Mouse (Mus musculus): ENCODE data around the gene Cd9.

The Cd9 gene

DNA sequence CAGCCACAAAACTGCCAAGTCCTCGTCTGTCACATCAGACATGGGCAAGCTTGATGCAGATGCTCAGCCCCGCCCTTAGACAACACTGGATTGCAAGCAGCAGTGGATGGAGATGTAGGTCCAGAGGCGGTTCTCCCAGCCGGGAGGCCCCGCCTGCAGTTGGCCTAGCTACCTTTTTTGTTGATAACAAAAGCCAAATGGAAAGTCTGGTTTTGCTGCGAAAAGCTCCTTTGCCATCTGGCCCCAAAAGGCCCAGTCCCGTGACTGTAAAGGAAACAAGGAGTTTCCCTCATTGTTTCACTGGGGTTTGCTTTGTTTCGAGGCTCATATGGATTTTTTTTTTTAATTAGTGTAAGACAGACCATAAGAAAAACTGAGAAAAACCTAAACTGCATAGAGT is 18.5 kb downstream of the Cd9 start:
- no peak for DNase-seq (ENCODE audit: low spot score)

DNA sequence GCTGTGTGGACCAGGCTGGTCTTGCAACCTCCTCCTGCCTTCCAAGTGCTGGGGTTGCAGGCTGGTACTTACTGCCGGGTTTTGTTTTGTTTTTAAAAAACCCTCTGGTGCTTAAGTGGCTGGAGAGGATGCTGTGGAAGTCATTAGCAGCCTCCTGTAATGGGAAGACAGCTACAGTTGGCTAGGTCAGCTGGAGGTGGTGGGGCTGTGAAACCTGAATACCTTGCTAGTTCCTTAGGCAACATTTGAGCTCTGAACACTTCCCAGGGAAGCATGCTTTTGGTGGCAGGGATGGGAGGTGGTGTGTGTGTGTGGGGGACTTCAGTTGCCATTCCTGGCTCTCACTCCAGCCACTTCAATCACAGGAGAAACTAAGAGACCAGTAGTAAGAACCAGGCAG is 19.4 kb downstream of the Cd9 start:
- no peak for DNase-seq (ENCODE audit: low spot score)

- DNase-seq (ENCODE audit: low spot score): no peak
Observed at GRCm38 (mm10) chr6:125473939-125474338, 20.7 kb downstream of the Cd9 start.

- no peak for DNase-seq (ENCODE audit: low spot score)
Observed at GRCm38 (mm10) chr6:125473321-125473721, 21.3 kb downstream of the Cd9 start.

- no peak for DNase-seq (ENCODE audit: low spot score)
Observed at GRCm38 (mm10) chr6:125471921-125472320, 22.7 kb downstream of the Cd9 start.

GRCm38 (mm10) chr6:125471326-125471725 is 23.3 kb downstream of the Cd9 start:
- no peak for DNase-seq (ENCODE audit: low spot score)

- DNase-seq (ENCODE audit: low spot score): no peak
Observed at GRCm38 (mm10) chr6:125470616-125471015, 24.0 kb downstream of the Cd9 start.

DNA sequence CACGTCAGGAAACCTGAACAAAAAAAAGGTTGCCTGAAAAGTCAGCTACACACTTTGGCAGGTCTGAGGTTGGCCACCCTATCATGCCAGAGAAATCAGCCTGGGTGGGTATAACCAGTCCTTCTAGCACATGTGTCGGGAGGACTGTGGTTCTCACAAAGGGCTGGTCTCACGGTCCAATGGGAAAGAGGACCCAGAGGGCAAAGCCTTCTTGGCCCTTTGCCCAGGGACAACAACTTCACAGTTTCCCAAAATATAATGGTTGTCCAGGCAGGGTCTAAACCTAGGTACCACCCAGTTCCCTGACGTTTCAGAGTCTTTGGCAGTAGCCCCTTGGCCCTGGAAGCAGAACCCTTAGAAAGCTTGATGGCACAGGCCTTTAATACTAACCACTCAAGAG is 25.4 kb downstream of the Cd9 start:
- DNase-seq (ENCODE audit: low spot score): no peak

DNA sequence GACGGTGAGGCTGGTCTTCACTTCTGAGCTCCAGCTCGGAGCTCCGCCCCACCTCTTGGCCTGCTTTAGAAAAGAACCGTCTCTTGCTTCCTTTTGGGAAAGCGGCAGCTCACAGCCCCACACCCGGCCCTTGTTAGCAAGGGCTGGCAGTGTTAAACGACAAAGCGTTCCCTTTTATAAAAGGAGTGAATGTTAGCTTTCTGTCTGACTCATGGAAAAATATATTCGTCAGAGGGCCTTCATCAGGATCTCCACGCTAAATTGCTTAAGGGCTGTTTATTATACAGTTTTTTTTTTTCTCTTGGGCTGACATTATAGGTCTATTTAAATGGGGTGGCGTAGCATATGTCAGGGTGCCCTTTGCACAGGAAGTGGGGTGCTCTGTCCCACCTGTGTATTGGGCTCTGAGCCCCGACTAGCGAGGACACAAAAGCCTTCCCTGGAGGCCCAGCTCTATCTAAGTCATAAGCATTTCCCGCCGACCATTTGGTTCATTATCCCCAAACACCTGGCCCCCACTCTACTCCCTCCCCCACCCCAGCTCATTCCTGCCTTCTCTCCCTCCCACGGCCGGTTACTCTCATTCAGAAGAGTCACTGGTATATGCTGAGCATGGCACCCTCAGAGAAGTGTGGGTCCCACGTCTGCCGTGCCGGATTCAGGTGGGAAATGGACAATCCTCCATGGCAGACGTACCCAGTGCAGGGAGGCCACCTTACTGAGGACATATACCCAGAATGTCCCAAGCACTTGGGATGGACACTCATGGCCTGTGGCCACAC is 26.2 kb downstream of the Cd9 start:
- no peak for DNase-seq (ENCODE audit: low spot score)

DNA sequence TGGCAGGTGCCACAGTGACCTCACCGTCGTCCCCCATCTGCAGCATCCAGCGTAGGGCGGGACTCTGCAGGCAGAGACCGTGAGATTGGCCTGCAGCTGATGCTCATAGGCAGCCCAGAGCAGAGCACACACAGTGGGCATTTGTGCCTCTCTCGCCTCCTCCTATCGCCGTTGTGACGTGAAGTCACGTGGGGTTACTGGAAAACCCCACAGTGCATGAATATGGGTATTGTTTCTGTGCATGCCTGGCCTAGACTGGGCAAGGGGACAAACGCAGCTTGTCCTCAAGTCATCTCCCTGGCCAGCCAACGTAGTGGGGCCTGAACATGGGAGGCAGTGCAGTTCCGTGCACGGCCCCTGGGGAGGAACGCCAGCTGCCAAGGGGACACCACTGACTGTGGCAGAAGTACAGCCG is 27.3 kb downstream of the Cd9 start:
- peak; percentile 74 for DNase-seq (ENCODE audit: low spot score)

GRCm38 (mm10) chr6:125462312-125462711 is 32.3 kb downstream of the Cd9 start:
- no peak for DNase-seq (ENCODE audit: low spot score)

DNA sequence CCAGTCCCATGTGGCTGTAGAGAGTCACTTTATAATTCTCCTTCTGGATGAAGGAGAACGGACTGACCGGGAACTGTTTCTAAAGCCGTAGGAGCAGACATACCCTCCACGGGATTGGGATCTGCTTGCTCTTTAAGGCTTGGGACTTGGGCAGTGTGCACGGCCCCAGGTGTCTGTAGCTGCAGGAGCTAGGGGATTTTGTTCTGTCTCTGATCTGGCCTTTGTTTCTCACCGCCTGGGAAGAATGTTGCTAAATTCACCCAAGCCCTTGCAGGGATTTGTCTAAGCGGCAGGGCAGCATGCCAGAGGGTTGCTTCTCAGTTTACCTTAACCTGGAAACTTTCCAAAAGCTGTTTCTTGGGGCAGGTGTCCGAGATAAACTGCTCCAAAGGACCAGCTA is 32.8 kb downstream of the Cd9 start:
- DNase-seq (ENCODE audit: low spot score): no peak

- DNase-seq (ENCODE audit: low spot score): no peak
Observed at GRCm38 (mm10) chr6:125461325-125461724, 33.3 kb downstream of the Cd9 start.

DNA sequence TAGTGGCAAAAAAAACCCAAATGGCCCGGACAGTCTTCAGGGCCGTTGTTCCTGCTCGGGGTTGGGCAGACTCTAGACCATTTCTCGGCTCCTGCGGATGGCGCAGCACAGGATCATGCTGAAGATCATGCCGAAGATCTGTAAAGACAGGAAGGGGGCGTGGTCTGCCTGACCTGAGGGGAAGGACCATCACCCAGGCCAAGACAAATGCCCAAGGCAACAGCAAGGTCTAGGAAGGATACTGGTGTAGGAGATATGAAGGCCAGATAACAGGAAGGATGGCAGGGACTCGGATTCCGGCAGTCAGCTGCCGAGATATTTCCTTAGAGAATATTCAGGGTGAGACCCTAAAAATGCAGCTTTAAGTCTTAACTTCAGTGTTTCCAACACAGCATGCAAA is 34.0 kb downstream of the Cd9 start:
- no peak for DNase-seq (ENCODE audit: low spot score)

DNA sequence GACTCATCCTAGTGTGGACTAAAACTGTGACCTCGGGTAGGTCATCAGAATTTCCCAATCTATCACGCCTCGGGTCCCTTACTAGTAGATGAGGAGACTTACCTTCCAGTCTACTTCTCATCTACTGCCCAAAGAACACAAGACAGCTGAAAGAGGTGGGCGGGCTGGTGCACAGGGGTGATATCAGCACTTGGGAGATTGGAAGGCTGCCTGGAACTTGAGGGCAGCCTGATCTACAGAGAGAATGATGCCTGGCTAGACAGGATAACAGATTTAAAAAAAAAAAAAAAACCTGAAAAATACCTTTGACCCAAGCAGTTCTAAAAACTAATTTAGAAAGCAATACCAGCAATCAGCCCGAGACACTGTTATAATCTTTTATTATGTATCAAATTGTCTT is 34.7 kb downstream of the Cd9 start:
- DNase-seq (ENCODE audit: low spot score): no peak

- no peak for DNase-seq (ENCODE audit: low spot score)
Observed at GRCm38 (mm10) chr6:125455806-125456520, 38.6 kb downstream of the Cd9 start.

DNA sequence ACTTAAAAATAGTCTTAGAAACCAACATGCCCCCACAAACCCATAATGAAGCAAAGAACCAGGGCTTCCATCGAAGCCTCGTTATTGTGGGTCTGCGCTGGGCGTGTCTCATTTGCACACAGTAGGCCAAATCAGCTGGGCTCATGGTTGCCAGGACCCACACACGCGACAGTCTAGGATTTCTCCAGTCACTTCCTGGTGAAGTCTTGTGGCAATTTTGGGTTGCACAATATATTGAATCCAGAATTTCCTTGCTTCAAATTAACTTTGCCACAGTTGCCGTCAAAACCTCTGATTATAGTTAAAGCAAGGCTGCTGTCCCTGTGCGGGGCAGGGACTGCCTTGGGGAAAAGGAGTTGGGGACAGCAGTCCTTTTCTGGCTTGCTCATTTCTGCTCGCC is 39.9 kb downstream of the Cd9 start:
- DNase-seq (ENCODE audit: low spot score): no peak

- DNase-seq (ENCODE audit: low spot score): no peak
Observed at GRCm38 (mm10) chr6:125454299-125454698, 40.3 kb downstream of the Cd9 start.

DNA sequence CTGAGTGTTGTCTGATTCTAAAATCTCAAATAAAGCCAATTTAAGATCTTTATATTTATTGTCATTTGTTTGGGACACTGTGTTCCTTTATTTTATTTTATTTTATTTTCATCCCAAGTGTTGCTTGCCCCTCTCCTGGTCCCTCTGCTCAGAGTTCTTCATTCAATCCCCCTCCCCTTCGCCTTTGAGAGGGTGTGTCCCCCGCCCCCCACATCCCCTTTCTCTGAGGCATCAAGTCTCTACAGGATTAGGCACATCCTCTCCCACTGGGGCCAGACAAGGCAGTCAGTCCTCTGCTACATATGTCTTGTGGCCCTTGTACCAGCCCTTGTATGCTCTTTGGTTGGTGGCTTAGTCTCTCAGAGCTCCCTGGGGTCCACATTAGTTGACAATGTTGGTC is 46.9 kb downstream of the Cd9 start:
- no peak for DNase-seq (ENCODE audit: low spot score)

- no peak for DNase-seq (ENCODE audit: low spot score)
Observed at GRCm38 (mm10) chr6:125447205-125447604, 47.4 kb downstream of the Cd9 start.

DNA sequence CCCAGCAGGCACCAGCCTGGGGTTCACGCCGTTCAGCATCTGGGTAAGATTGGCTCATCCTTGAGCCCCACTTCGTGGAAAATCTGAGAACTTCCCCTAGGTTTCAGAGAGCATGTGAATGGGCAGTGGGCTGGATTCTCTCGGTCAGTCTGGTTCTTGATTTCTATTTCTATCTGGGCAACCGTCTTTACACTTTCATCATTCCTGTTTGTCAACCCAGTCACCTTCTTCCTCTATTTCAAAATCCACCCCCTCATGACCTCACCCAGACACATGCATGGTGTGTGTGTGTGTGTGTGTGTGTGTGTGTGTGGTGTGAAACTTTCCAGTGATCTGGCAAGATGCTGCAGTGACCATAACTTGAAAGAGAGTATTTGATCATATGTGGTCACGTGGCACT is 49.2 kb downstream of the Cd9 start:
- DNase-seq (ENCODE audit: low spot score): no peak

- no peak for DNase-seq (ENCODE audit: low spot score)
Observed at GRCm38 (mm10) chr6:125442591-125442990, 52.0 kb downstream of the Cd9 start.

DNA sequence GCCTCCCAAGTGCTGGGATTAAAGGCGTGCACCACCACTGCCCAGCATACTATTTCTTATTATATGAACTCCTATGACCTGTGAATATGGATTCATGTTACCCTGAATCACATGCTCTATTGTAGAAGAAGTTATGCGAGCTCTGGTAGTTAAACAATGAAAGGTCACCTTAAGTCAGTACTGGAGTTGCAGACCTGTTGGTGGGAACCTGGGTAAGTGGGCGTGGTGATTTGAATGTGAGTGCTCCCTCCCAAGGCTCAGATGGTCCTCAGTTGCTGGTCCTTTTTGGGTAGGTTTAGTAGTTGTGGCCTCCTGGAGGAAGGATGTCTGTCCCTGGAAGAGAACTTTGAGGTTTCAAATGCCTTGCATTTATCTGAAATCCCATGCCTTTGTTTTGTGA is 57.8 kb downstream of the Cd9 start:
- no peak for DNase-seq (ENCODE audit: low spot score)

Data from testis, postnatal 10 days (tissue).